Mouse (Mus musculus) heart, postnatal 10 days (tissue): Measurements from ENCODE around the gene Pank1. TPM values are rescaled to one million over a fixed set of nuclear protein-coding genes. Genes with fewer than 3 reads are reported as not detected.

Experiments used
- DNase-seq, 2 experiments: peaks; one replicate each; pipeline ENCODE4 v3.0.0; 2021
- intact Hi-C: fragments of 180-260 bp; cut with DNase I; formaldehyde crosslinking; loops from one replicate; pipeline ENCODE4 v1.15.1; 2025
- total RNA-seq, 2 experiments: library from RNA; stranded (reverse); gene quantifications; 2 replicates each; pipeline ENCODE4 v1.2.3; 2021

The Pank1 gene
- 10 to 100 TPM; 30.3 to 41.0 TPM for total RNA-seq

GRCm38 (mm10) chr19:34878603-34879541 is at the start of gene Pank1:
TSS of gene Pank1 (minus strand) at chr19:34879455.
- intact Hi-C loops, result loop anchor here (1.0 to 5.0 kb wide), 4 partner anchors 23 to 212 kb away; no protein-coding TSS in a partner anchor
- DNase-seq, result peak; percentile 82 to 83

- no peak for DNase-seq
- intact Hi-C loops, result no loop called here
Observed at GRCm38 (mm10) chr19:34922603-34922963, 43.3 kb upstream of the Pank1 start.

- intact Hi-C loops, result loop anchor here (2.0 kb wide), 2 partner anchors 43 to 95 kb away; partner anchors contain the start of gene Pank1
Observed at GRCm38 (mm10) chr19:34921652-34922602, 42.7 kb upstream of the Pank1 start, which contains the start of gene Kif20b. TSS of gene Kif20b (plus strand) at chr19:34922361.

GRCm38 (mm10) chr19:34921253-34921651 is 42.0 kb upstream of the Pank1 start:
- DNase-seq, result peak in 1 of 2 experiments; percentile 11
- intact Hi-C loops, result loop anchor here (2.0 kb wide), 2 partner anchors 42 to 94 kb away; partner anchors contain the start of gene Pank1

More at GRCm38 (mm10) chr19:34921652-34922602, 42.7 kb upstream of the Pank1 start, which contains the start of gene Kif20b:
- peak; percentile 92 to 95 for DNase-seq

- DNase-seq, result no peak
- intact Hi-C loops, result loop anchor here (2.0 kb wide), 2 partner anchors 42 to 94 kb away; partner anchors contain the start of gene Pank1
Observed at GRCm38 (mm10) chr19:34920531-34920930, 41.3 kb upstream of the Pank1 start.

- no peak for DNase-seq
- intact Hi-C loops, result loop anchor here (2.0 kb wide), 2 partner anchors 41 to 93 kb away; partner anchors contain the start of gene Pank1
Observed at GRCm38 (mm10) chr19:34920066-34920465, 40.8 kb upstream of the Pank1 start.

GRCm38 (mm10) chr19:34912366-34912765 is 33.1 kb upstream of the Pank1 start:
- no peak for DNase-seq
- intact Hi-C loops, result no loop called here

- intact Hi-C loops, result no loop called here
- DNase-seq, result no peak
Observed at GRCm38 (mm10) chr19:34906772-34907171, 27.5 kb upstream of the Pank1 start.

GRCm38 (mm10) chr19:34905424-34905823 is 26.2 kb upstream of the Pank1 start:
- intact Hi-C loops, result no loop called here
- no peak for DNase-seq

GRCm38 (mm10) chr19:34904032-34904431 is 24.8 kb upstream of the Pank1 start:
- DNase-seq, result no peak
- intact Hi-C loops, result no loop called here

- intact Hi-C loops, result no loop called here
- no peak for DNase-seq
Observed at GRCm38 (mm10) chr19:34901735-34902134, 22.5 kb upstream of the Pank1 start.

GRCm38 (mm10) chr19:34901266-34901665 is 22.0 kb upstream of the Pank1 start:
- intact Hi-C loops, result no loop called here
- no peak for DNase-seq

- no peak for DNase-seq
- intact Hi-C loops, result no loop called here
Observed at GRCm38 (mm10) chr19:34898941-34899340, 19.7 kb upstream of the Pank1 start.

- no peak for DNase-seq
- intact Hi-C loops, result no loop called here
Observed at GRCm38 (mm10) chr19:34897082-34897965, 18.1 kb upstream of the Pank1 start.

- intact Hi-C loops, result no loop called here
- DNase-seq, result no peak
Observed at GRCm38 (mm10) chr19:34895082-34895481, 15.8 kb upstream of the Pank1 start.

GRCm38 (mm10) chr19:34891590-34891989 is 12.3 kb upstream of the Pank1 start:
- intact Hi-C loops, result no loop called here

GRCm38 (mm10) chr19:34890981-34891380 is 11.7 kb upstream of the Pank1 start:
- DNase-seq, result no peak
- intact Hi-C loops, result no loop called here

More at GRCm38 (mm10) chr19:34891590-34891989, 12.3 kb upstream of the Pank1 start:
- no peak for DNase-seq

- intact Hi-C loops, result no loop called here
- DNase-seq, result no peak
Observed at GRCm38 (mm10) chr19:34886324-34886723, 7.1 kb upstream of the Pank1 start.

GRCm38 (mm10) chr19:34883526-34884224 is 4.4 kb upstream of the Pank1 start:
- DNase-seq, result no peak
- intact Hi-C loops, result no loop called here
